Mouse (Mus musculus) lung, postnatal 0 days (tissue): Measurements from ENCODE around the gene Adamts17.

ENCODE experiments used
- CTCF ChIP-seq: IDR thresholded peaks from 2 replicates; pipeline ENCODE4 v1.5.1; 2016; ENCODE audit warnings: antibody characterized with exemption, mild to moderate bottlenecking
- EP300 ChIP-seq: IDR thresholded peaks from 2 replicates; pipeline ENCODE4 v1.6.1; 2016; ENCODE audit warnings: antibody characterized with exemption, mild to moderate bottlenecking, control low read depth

DNA sequence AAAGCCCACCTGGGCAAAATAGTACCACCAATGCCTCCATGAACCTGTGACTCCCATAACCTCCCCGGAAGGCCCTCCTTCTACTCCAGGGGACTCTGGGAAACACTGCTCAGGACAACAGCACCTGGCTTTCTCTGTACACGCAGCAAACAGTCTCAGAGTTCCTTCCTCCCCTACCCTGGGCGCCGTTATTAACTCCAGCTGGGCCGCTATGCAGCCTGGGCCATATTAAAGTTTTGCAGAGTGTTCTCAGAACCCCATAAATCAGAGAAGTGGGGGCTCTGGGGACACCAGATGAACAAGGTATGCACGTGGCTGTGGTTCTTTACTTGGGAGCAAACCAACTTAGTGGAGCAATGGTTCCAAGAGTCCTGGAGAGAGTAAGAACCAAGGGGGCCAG, 306.6 kb downstream of the Adamts17 start:
- no peak for TF ChIP-seq CTCF
- TF ChIP-seq EP300 = no peak
